Mouse (Mus musculus) right cerebral cortex, adult 2 months (tissue): ENCODE results near the gene Ccdc177.

Experiments
- DNase-seq, 2 experiments: peaks; one replicate each; pipeline ENCODE4 v3.0.0; 2021 to 2022; ENCODE audit warnings: low spot score in 2 of 2

Ccdc177 gene

GRCm38 (mm10) chr12:80785005-80785404, 24.5 kb upstream of the Ccdc177 start:
- no peak for DNase-seq

GRCm38 (mm10) chr12:80783889-80784288, 23.4 kb upstream of the Ccdc177 start:
- DNase-seq = no peak

- no peak for DNase-seq
Observed at GRCm38 (mm10) chr12:80782892-80783291, 22.4 kb upstream of the Ccdc177 start.

- no peak for DNase-seq
Observed at GRCm38 (mm10) chr12:80782190-80782589, 21.7 kb upstream of the Ccdc177 start.

- no peak for DNase-seq
Observed at GRCm38 (mm10) chr12:80779760-80780159, 19.3 kb upstream of the Ccdc177 start.

- DNase-seq = no peak
Observed at GRCm38 (mm10) chr12:80778188-80778936, 17.9 kb upstream of the Ccdc177 start.

GRCm38 (mm10) chr12:80776046-80776634, 15.7 kb upstream of the Ccdc177 start:
- no peak for DNase-seq

GRCm38 (mm10) chr12:80774786-80775185, 14.3 kb upstream of the Ccdc177 start:
- DNase-seq = no peak

GRCm38 (mm10) chr12:80769697-80770096, 9.2 kb upstream of the Ccdc177 start:
- DNase-seq = peak; percentile 74 to 84

GRCm38 (mm10) chr12:80764116-80764515, 3.6 kb upstream of the Ccdc177 start:
- DNase-seq = no peak

- DNase-seq = no peak
Observed at GRCm38 (mm10) chr12:80762982-80763381, 2.5 kb upstream of the Ccdc177 start.

GRCm38 (mm10) chr12:80759713-80760395, 633 bp downstream of the Ccdc177 start:
- peak; percentile 51 to 65 for DNase-seq

- no peak for DNase-seq
Observed at GRCm38 (mm10) chr12:80759387-80759712, 1.1 kb downstream of the Ccdc177 start.

GRCm38 (mm10) chr12:80758559-80759386, 1.7 kb downstream of the Ccdc177 start:
- DNase-seq = no peak

- no peak for DNase-seq
Observed at GRCm38 (mm10) chr12:80757751-80758558, 2.5 kb downstream of the Ccdc177 start.

GRCm38 (mm10) chr12:80751556-80751955, 8.9 kb downstream of the Ccdc177 start:
- DNase-seq = no peak

GRCm38 (mm10) chr12:80746031-80746813, 14.3 kb downstream of the Ccdc177 start:
- peak in 1 of 2 experiments; percentile 29 for DNase-seq

GRCm38 (mm10) chr12:80744614-80745013, 15.9 kb downstream of the Ccdc177 start:
- no peak for DNase-seq

GRCm38 (mm10) chr12:80739482-80739881, 21.0 kb downstream of the Ccdc177 start:
- DNase-seq = no peak

- no peak for DNase-seq
Observed at GRCm38 (mm10) chr12:80737283-80737600, 23.2 kb downstream of the Ccdc177 start.
